19 mouse cellular contexts compared by ENCODE assay signal in the genomic region with DNA sequence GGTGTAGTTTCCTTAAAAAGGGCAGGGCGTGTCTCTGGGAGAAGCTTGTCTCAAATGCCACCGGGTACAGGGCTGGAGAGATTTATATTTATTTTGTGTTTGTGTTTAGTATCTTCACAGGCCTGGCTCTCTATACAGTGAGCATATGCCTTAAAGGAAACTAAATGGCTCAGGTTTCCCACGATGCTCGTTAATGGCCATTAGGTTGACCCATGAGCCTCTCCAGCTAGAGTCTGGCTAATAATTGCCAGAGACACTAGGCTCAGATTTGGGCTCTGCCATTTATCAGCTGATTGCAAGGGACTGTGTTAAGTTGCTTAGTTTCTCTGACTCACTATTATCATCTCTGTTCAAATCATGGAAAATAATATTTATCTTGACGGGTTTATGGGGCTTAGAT.
A peak's percentile ranks its signal among the peaks of the same experiment; 100 is the strongest.
DNase-seq lines count a peak whose midpoint lies in the region; ATAC-seq and TF ChIP-seq lines count a peak whose summit lies in the region.
"Had no signal": no experiment of that assay in that cellular context is flagged by ENCODE, and none has a peak within 500 bp of the region (broad histone marks: within the 10 kb centered on the region; RNA-seq: fewer than 3 reads in every experiment).

No protein-coding gene starts in this region.

- no peak for TF ChIP-seq CTCF in Patski (IDR thresholded peaks at IDR 0.05)

- DNase-seq in kidney, adult 11 months = peak; percentile 17
- DNase-seq in Patski (ENCODE audit: low read depth, low spot score) = peak; percentile 13
- peak; percentile 30 for DNase-seq in kidney, postnatal 14 days
- no peak for DNase-seq in layer of hippocampus, postnatal 14 days (ENCODE audit: low spot score in 2 of 2)
- DNase-seq: adrenal gland, adult 2 months; adrenal gland, postnatal 25 days; cerebellum, adult 18-20 months; cerebellum, adult 9-11 months; cerebellum, postnatal 36 days; forebrain, postnatal 0 days; gastrocnemius, adult 2 months; gastrocnemius, postnatal 25 days; heart, postnatal 36 days had no signal

- no peak overlapping the region for H3K4me2 ChIP-seq in kidney, embryonic 14.5 days (replicated peaks; ENCODE audit: low read depth, low read length)
- H3K4me2 ChIP-seq in hindbrain, embryonic 12.5 days (replicated peaks) = no peak overlapping the region
- no peak overlapping the region for H3K4me2 ChIP-seq in heart, embryonic 11.5 days
- H3K4me2 ChIP-seq: forebrain, embryonic 13.5 days; heart, embryonic 13.5 days had no signal

- no peaks in the 10 kb centered on the region for H3K36me3 ChIP-seq in kidney, embryonic 14.5 days (ENCODE audit: control insufficient read depth, insufficient read depth, low read length)
- H3K36me3 ChIP-seq in hindbrain, embryonic 12.5 days = no peaks in the 10 kb centered on the region
- no peaks in the 10 kb centered on the region for H3K36me3 ChIP-seq in heart, embryonic 11.5 days (ENCODE audit: control insufficient read depth, insufficient read depth, low read length)
- H3K36me3 ChIP-seq: embryonic facial prominence, embryonic 10.5 days; heart, embryonic 13.5 days had no signal

- no peak overlapping the region for H3K4me3 ChIP-seq in kidney, embryonic 14.5 days (ENCODE audit: low read length)
- no peak overlapping the region for H3K4me3 ChIP-seq in hindbrain, embryonic 12.5 days
- H3K4me3 ChIP-seq in heart, embryonic 11.5 days (ENCODE audit: low read depth, low read length) = no peak overlapping the region
- H3K4me3 ChIP-seq: embryonic facial prominence, embryonic 10.5 days; forebrain, embryonic 13.5 days; gastrocnemius, adult 2 months; heart, embryonic 13.5 days had no signal

- POLR2A ChIA-PET in Patski (lab: Charles Lee) = no interaction called here

- H3K9ac ChIP-seq in kidney, embryonic 14.5 days (ENCODE audit: low read depth, low read length) = no peak overlapping the region
- H3K9ac ChIP-seq in hindbrain, embryonic 12.5 days = no peak overlapping the region
- no peak overlapping the region for H3K9ac ChIP-seq in heart, embryonic 11.5 days (ENCODE audit: low read depth, low read length)
- H3K9ac ChIP-seq: forebrain, embryonic 13.5 days; forebrain, postnatal 0 days; heart, embryonic 13.5 days had no signal

- no peak overlapping the region for H3K27ac ChIP-seq in kidney, embryonic 14.5 days (ENCODE audit: low read depth, low read length)
- no peak overlapping the region for H3K27ac ChIP-seq in hindbrain, embryonic 12.5 days
- H3K27ac ChIP-seq in heart, embryonic 11.5 days (ENCODE audit: low read depth, low read length) = no peak overlapping the region
- H3K27ac ChIP-seq: embryonic facial prominence, embryonic 10.5 days; forebrain, embryonic 13.5 days; gastrocnemius, adult 2 months; heart, embryonic 13.5 days had no signal

- H3K27me3 ChIP-seq in kidney, embryonic 14.5 days (ENCODE audit: control insufficient read depth, insufficient read depth, low read length) = no peaks in the 10 kb centered on the region
- peaks cover 18% of the 10 kb centered on the region for H3K27me3 ChIP-seq in Patski
- H3K27me3 ChIP-seq in hindbrain, embryonic 12.5 days = 0 out of 2 replicates have a peak, but pooled peaks cover 3% of the 10 kb centered on the region
- no peaks in the 10 kb centered on the region for H3K27me3 ChIP-seq in heart, embryonic 11.5 days (ENCODE audit: control insufficient read depth, insufficient read depth, low read length)

- ATAC-seq in kidney, embryonic 14.5 days (ENCODE audit: low FRiP score, low TSS enrichment) = no peak
- ATAC-seq in Patski = no peak
- no peak for ATAC-seq in hindbrain, embryonic 12.5 days (ENCODE audit: low FRiP score)
- no peak for ATAC-seq in heart, embryonic 11.5 days (replicated peaks; ENCODE audit: insufficient number of reproducible peaks, low FRiP score, low TSS enrichment)
- ATAC-seq: forebrain, embryonic 13.5 days; forebrain, postnatal 0 days had no signal

- in situ Hi-C loops in Patski (cut with MboI; ENCODE audit: low pct_unique_long_range_greater_than_20kb) = loop anchor here (5.0 kb wide), 1 partner anchor 126 kb away; no protein-coding TSS in a partner anchor

- 0 out of 2 replicates have a peak, but pooled peaks cover 11% of the 10 kb centered on the region for H3K4me1 ChIP-seq in kidney, embryonic 14.5 days (ENCODE audit: control insufficient read depth, insufficient read depth, low read length)
- no peaks in the 10 kb centered on the region for H3K4me1 ChIP-seq in hindbrain, embryonic 12.5 days
- no peaks in the 10 kb centered on the region for H3K4me1 ChIP-seq in heart, embryonic 11.5 days (ENCODE audit: control insufficient read depth, insufficient read depth, low read length)
- H3K4me1 ChIP-seq: embryonic facial prominence, embryonic 10.5 days; forebrain, embryonic 13.5 days; heart, embryonic 13.5 days had no signal

- 50% methylated on average over 5 of the region's 5 CpGs for WGBS in kidney, embryonic 14.5 days
- 70% methylated on average over 5 of the region's 5 CpGs for WGBS in hindbrain, embryonic 12.5 days
- 70% methylated on average over 5 of the region's 5 CpGs for WGBS in heart, embryonic 11.5 days (ENCODE audit: insufficient replicate concordance)

- CTCF ChIA-PET in Patski (lab: Charles Lee) = no interaction called here

- no peaks in the 10 kb centered on the region for H3K9me3 ChIP-seq in kidney, embryonic 14.5 days (ENCODE audit: control insufficient read depth, low read length)
- no peaks in the 10 kb centered on the region for H3K9me3 ChIP-seq in hindbrain, embryonic 12.5 days (replicated peaks)
- H3K9me3 ChIP-seq in heart, embryonic 11.5 days (replicated peaks; ENCODE audit: control insufficient read depth, low read length) = no peaks in the 10 kb centered on the region
- H3K9me3 ChIP-seq: embryonic facial prominence, embryonic 10.5 days; forebrain, embryonic 13.5 days; heart, embryonic 13.5 days had no signal

Comparison
In these comparisons a context has a peak if more than half of its experiments do, and no peak if none do; other contexts are left out.
1. DNase-seq: peak in kidney, adult 11 months (single experiment), Patski (single experiment) and kidney, postnatal 14 days (single experiment); none in layer of hippocampus, postnatal 14 days (0 of 2).